Mouse (Mus musculus) spleen, adult 2 months (tissue): ENCODE measurements around the gene Dock7. TPM values are rescaled to one million over a fixed set of nuclear protein-coding genes. Genes with fewer than 3 reads are reported as not detected.
"Not testable (repeated sequence)": the region's sequence is repeated elsewhere in the genome, so short reads cannot be mapped to it uniquely, and the experiment has no call there.

Source experiments
- DNase-seq, 2 experiments: peaks; one replicate each; pipeline versions ENCODE4 v3.0.0 to v3.0.0-alpha.2; 2012 to 2021; ENCODE audit warnings: low spot score in 2 of 2, low read depth in 1 of 2
- H3K27ac ChIP-seq: fragments of 200-500 bp; 2 replicates; pipeline ENCODE4 v1.5.1; 2012; ENCODE audit warnings: low read length, inconsistent platforms; ENCODE audit not compliant: insufficient read depth
- H3K27me3 ChIP-seq: fragments of 200-500 bp; 2 replicates; pipeline ENCODE4 v1.6.1; 2012; ENCODE audit warnings: mild to moderate bottlenecking, moderate library complexity, low read length, inconsistent platforms; ENCODE audit not compliant: control insufficient read depth, insufficient read depth
- H3K36me3 ChIP-seq: fragments of 200-500 bp; 2 replicates; pipeline ENCODE4 v1.6.1; 2012; ENCODE audit warnings: mild to moderate bottlenecking, low read length, inconsistent platforms; ENCODE audit not compliant: control insufficient read depth, insufficient read depth
- H3K4me1 ChIP-seq: fragments of 200-500 bp; 2 replicates; pipeline ENCODE4 v1.6.1; 2011; ENCODE audit warnings: inconsistent platforms; ENCODE audit not compliant: control insufficient read depth, insufficient read depth, insufficient read length
- H3K4me3 ChIP-seq: fragments of 200-500 bp; 2 replicates; pipeline ENCODE4 v1.5.1; 2011; ENCODE audit warnings: mild to moderate bottlenecking, inconsistent platforms; ENCODE audit not compliant: insufficient read depth, insufficient read length; ENCODE audit errors: extremely low read depth
- CTCF ChIP-seq: fragments of 200-500 bp; IDR thresholded peaks from 2 replicates; pipeline ENCODE4 v1.5.1; 2011; ENCODE audit warnings: mild to moderate bottlenecking, inconsistent platforms; ENCODE audit not compliant: insufficient read depth, insufficient read length, insufficient replicate concordance; ENCODE audit errors: extremely low read depth
- POLR2A ChIP-seq: fragments of 200-500 bp; IDR thresholded peaks from 2 replicates; pipeline ENCODE4 v1.6.1; 2011; ENCODE audit warnings: low read depth, low read length, inconsistent platforms
- WGBS: fragments of 180-500 bp; shearing (Covaris S2); methylation state at CpG from one replicate; pipeline ENCODE4 v1.1.7; 2018; 5-methylcytosine and 5-hydroxymethylcytosine counted together
- polyA plus RNA-seq: library from polyadenylated mRNA; depleted of rRNA; stranded (reverse); fragments of >200 nt; gene quantifications from 2 replicates; pipeline ENCODE4 v1.2.3, GENCODE M21; 2012

The Dock7 gene
- polyA plus RNA-seq, 1 experiment: 5.4 TPM

DNA sequence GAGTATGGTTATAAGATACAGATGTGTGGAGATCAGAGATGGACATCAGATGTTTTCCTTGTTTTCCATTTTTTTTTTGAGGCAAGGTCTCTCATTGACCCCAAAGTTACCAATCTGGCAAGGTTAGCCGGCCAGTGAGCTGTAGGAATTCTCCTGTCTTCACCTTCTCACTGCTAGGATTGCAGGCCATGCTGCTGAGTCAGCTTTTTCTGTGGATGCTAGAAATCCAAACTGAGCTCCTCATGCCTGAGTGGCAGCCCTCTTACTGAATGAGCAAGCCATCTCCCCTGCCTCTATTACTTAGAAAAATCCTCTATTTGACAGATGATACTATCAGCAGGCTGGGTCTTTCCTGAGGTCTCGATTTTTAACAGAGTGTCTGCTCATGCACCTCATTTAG lies 142.0 kb downstream of the Dock7 start:
- H3K36me3 ChIP-seq: no peaks in the 10 kb centered on the region
- H3K4me3 ChIP-seq: no peak overlapping the region
- H3K27ac ChIP-seq: no peak overlapping the region
- no peak for DNase-seq
- 86% methylated on average over 2 of the region's 2 CpGs for WGBS
- H3K4me1 ChIP-seq: no peaks in the 10 kb centered on the region
- TF ChIP-seq CTCF (no peak), POLR2A (no peak)
- no peaks in the 10 kb centered on the region for H3K27me3 ChIP-seq

DNA sequence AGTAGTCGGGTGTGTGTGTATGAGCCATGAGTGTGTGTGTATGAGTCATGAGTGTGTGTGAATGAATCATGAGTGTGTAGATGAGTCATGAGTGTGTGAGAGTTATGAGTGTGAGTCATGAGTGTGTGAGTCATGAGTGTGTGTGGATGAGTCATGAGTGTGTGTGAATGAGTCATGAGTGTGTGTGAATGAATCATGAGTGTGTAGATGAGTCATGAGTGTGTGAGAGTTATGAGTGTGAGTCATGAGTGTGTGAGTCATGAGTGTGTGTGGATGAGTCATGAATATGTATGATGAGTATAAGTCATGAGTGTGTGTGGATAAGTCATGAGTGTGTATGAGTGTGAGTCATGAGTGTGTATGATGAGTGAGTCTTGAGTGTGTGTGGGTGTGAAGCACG lies 142.4 kb downstream of the Dock7 start:
- 94% methylated on average over 2 of the region's 2 CpGs for WGBS
- not testable (repeated sequence) for H3K27ac ChIP-seq, H3K4me1 ChIP-seq, H3K4me3 ChIP-seq, H3K27me3 ChIP-seq, H3K36me3 ChIP-seq, DNase-seq

- Histone ChIP-seq H3K27ac (no peak overlapping the region), H3K4me1 (no peaks in the 10 kb centered on the region), H3K36me3 (no peaks in the 10 kb centered on the region), H3K4me3 (no peak overlapping the region), H3K27me3 (no peaks in the 10 kb centered on the region)
- TF ChIP-seq POLR2A (no peak), CTCF (no peak)
- DNase-seq: no peak
- 90% methylated on average over 8 of the region's 8 CpGs for WGBS
Measured at GRCm38 (mm10) chr4:98975741-98976140, 145.0 kb downstream of the Dock7 start.

DNA sequence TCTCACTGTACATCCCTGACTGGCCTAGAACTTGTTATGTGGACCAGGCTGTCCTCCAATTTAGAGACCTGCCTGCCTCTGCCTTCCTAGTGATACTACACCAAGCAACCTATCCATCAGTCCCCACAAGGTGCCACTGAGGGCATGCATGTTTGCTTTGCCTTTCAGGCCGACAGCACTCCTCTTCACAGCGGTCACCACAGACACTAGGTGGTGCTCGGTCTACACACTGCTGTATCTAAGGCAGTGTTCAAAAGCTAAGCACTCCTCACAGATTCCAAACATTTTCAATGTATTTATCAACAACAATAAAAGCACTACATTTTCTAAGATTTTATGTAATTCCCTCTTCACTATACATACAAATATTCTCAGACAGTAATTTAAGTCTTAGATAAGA lies 150.8 kb downstream of the Dock7 start:
- no peak for TF ChIP-seq POLR2A
- no peak for TF ChIP-seq CTCF
- no peaks in the 10 kb centered on the region for H3K27me3 ChIP-seq
- no peaks in the 10 kb centered on the region for H3K4me1 ChIP-seq
- no peak for DNase-seq
- no peak overlapping the region for H3K4me3 ChIP-seq
- H3K36me3 ChIP-seq: no peaks in the 10 kb centered on the region
- WGBS: 90% methylated on average over 3 of the region's 3 CpGs
- no peak overlapping the region for H3K27ac ChIP-seq

- no peak for DNase-seq
- TF ChIP-seq POLR2A: no peak
- no peak for TF ChIP-seq CTCF
- Histone ChIP-seq H3K4me1 (no peaks in the 10 kb centered on the region), H3K4me3 (no peak overlapping the region), H3K36me3 (no peaks in the 10 kb centered on the region), H3K27me3 (no peaks in the 10 kb centered on the region), H3K27ac (no peak overlapping the region)
- WGBS: 91% methylated on average over 3 of the region's 3 CpGs
Measured at GRCm38 (mm10) chr4:98960243-98960642, 160.5 kb downstream of the Dock7 start.

DNA sequence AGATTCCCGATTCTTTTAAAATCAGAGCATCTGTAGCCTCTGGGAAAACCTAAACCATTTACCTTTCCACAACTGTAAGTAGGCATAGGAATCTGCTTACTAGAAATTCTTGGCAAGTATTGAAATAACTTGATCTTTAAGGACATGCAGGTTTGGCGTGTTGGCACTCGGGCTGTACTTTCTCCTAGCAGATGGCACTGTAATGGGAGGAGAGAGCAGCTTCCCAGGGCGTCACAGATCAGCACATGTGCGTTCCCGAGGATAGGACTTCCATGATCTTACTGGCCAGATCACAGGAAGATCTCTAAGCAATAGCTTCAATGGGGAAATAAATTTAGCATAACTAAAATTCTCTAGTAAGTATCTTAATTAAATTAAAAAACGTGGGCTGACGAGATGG lies 164.7 kb downstream of the Dock7 start:
- no peaks in the 10 kb centered on the region for H3K36me3 ChIP-seq
- no peak for DNase-seq
- no peaks in the 10 kb centered on the region for H3K27me3 ChIP-seq
- TF ChIP-seq POLR2A (no peak), CTCF (no peak)
- H3K4me1 ChIP-seq: no peaks in the 10 kb centered on the region
- H3K27ac ChIP-seq: no peak overlapping the region
- no peak overlapping the region for H3K4me3 ChIP-seq
- 93% methylated on average over 8 of the region's 8 CpGs for WGBS

- Histone ChIP-seq H3K27me3 (no peaks in the 10 kb centered on the region), H3K4me3 (no peak overlapping the region), H3K4me1 (no peaks in the 10 kb centered on the region), H3K36me3 (no peaks in the 10 kb centered on the region), H3K27ac (no peak overlapping the region)
- no peak for DNase-seq
- TF ChIP-seq CTCF (no peak), POLR2A (no peak)
Measured at GRCm38 (mm10) chr4:98950563-98950962, 170.2 kb downstream of the Dock7 start.

- WGBS: 92% methylated on average over 6 of the region's 6 CpGs
Measured at GRCm38 (mm10) chr4:98938210-98938609, 182.5 kb downstream of the Dock7 start.

More at GRCm38 (mm10) chr4:98938210-98938609, 182.5 kb downstream of the Dock7 start:
- not testable (repeated sequence) for H3K4me3 ChIP-seq, H3K27me3 ChIP-seq, DNase-seq, H3K4me1 ChIP-seq, H3K36me3 ChIP-seq, H3K27ac ChIP-seq
